In the genomic region with DNA sequence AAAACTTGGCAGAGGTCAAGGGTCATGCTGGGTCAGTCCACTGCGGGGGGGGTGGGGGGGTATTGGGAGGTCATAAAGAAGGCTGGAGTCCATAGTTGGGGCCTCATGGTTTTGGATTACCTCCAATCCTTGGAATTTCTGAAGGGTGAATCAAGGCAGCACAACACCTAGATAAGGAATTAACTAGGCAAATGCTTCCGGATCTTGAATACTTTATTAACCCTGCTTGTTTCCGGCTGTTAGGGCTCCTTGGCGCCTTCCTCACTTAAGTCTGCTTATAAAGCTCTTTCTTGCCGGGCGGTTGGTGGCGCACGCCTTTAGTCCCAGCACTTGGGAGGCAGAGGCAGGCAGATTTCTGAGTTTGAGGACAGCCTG, we compare ENCODE assay signal across 9 mouse cellular contexts. TPM values are rescaled to one million over a fixed set of nuclear protein-coding genes. Genes with fewer than 3 reads are reported as not detected.
DNase-seq lines count a peak whose midpoint lies in the region; ATAC-seq lines count a peak whose summit lies in the region.
"Had no signal": no experiment of that assay in that cellular context is flagged by ENCODE, and none has a peak within 500 bp of the region (broad histone marks: within the 10 kb centered on the region; RNA-seq: fewer than 3 reads in every experiment).

No protein-coding gene starts in this region.

- H3K27ac ChIP-seq in liver, embryonic 13.5 days: peak overlapping the region; percentile 96

- no peaks in the 10 kb centered on the region for H3K9me3 ChIP-seq in liver, embryonic 13.5 days (replicated peaks)

- peaks cover 42% of the 10 kb centered on the region for H3K36me3 ChIP-seq in liver, embryonic 13.5 days

- peaks cover 43% of the 10 kb centered on the region for H3K4me1 ChIP-seq in liver, embryonic 13.5 days (replicated peaks)

- peak; percentile 30 for DNase-seq in cerebellum, adult 11 months
- no peak for DNase-seq in cerebellum, postnatal 14 days
- peak; percentile 5 for DNase-seq in right cerebral cortex, adult 18-20 months
- no peak for DNase-seq in right cerebral cortex, postnatal 4 days
- DNase-seq in heart, postnatal 4 days: peak; percentile 31
- DNase-seq in liver, embryonic 13.5 days: peak; percentile 29
- peak; percentile 41 for DNase-seq in spleen, adult 12 weeks (ENCODE audit: low spot score)
- DNase-seq in right cerebral cortex, postnatal 25 days: no peak

- H3K4me2 ChIP-seq in liver, embryonic 13.5 days: peak overlapping the region; percentile 92

- no peak; the same call in 1 of the 2 replicates for ATAC-seq in liver, embryonic 13.5 days (ENCODE audit: low read depth)

- WGBS in liver, embryonic 13.5 days (ENCODE audit: insufficient replicate concordance): 15% methylated on average over 8 of the region's 8 CpGs

- peak overlapping the region; percentile 95 for H3K9ac ChIP-seq in liver, embryonic 13.5 days

- no peaks in the 10 kb centered on the region for H3K27me3 ChIP-seq in liver, embryonic 13.5 days

- H3K4me3 ChIP-seq in liver, embryonic 13.5 days (replicated peaks): peak overlapping the region; percentile 96

RNA-seq across cellular contexts. Expression of a gene that starts 1.2 kb away (rescaled TPM):
- 10 to 100 TPM; 78.7 to 80.5 TPM for total RNA-seq in heart, postnatal 4 days (2021)
- 12.6 and 14.5 TPM in 2 replicates for polyA plus RNA-seq in liver, embryonic 13.5 days (2015; fragmentation: Nextera tagmentation; extraction: Ambion mirVana)

RNA-seq across cellular contexts. Expression of a gene that starts 6.4 kb away (rescaled TPM):
- 10 to 100 TPM; 16.5 to 17.1 TPM for total RNA-seq in heart, postnatal 4 days (2021)
- 6.1 TPM in 2 replicates for polyA plus RNA-seq in liver, embryonic 13.5 days (2015; fragmentation: Nextera tagmentation; extraction: Ambion mirVana)

RNA-seq across cellular contexts. Expression of a gene that starts 34.0 kb away (rescaled TPM):
- total RNA-seq in heart, postnatal 4 days (2021): 10 to 100 TPM; 37.4 to 38.0 TPM
- polyA plus RNA-seq in liver, embryonic 13.5 days (2015; fragmentation: Nextera tagmentation; extraction: Ambion mirVana): 3.6 and 3.7 TPM in 2 replicates

RNA-seq across cellular contexts. Expression of a gene that starts 48.2 kb away (rescaled TPM):
- total RNA-seq in heart, postnatal 4 days (2021): under 1 TPM in 1 of 2 experiments, not detected in 1; 0.45 TPM
- 3.3 and 4.0 TPM in 2 replicates for polyA plus RNA-seq in liver, embryonic 13.5 days (2015; fragmentation: Nextera tagmentation; extraction: Ambion mirVana)
- total RNA-seq: gastrocnemius, adult 8-10 months had no signal

RNA-seq across cellular contexts. Expression of a gene that starts 53.6 kb away (rescaled TPM):
- total RNA-seq in heart, postnatal 4 days (2021): 10 to 100 TPM; 28.0 to 28.9 TPM
- 19.4 and 24.0 TPM in 2 replicates for polyA plus RNA-seq in liver, embryonic 13.5 days (2015; fragmentation: Nextera tagmentation; extraction: Ambion mirVana)

Comparison
In these comparisons a context has a peak if more than half of its experiments do, and no peak if none do; other contexts are left out.
1. DNase-seq: peak in cerebellum, adult 11 months (single experiment), right cerebral cortex, adult 18-20 months (single experiment), heart, postnatal 4 days (single experiment), liver, embryonic 13.5 days (single experiment) and spleen, adult 12 weeks (single experiment); none in cerebellum, postnatal 14 days (0 of 2), right cerebral cortex, postnatal 4 days (single experiment) and right cerebral cortex, postnatal 25 days (single experiment).